Mouse (Mus musculus) spleen, postnatal 14 days (tissue): ENCODE results near the gene Washc4.
"Not testable (repeated sequence)": the region's sequence is repeated elsewhere in the genome, so short reads cannot be mapped to it uniquely, and the experiment has no call there.

Experiments used
- DNase-seq, 2 experiments: peaks; one replicate each; pipeline ENCODE4 v3.0.0; 2021 to 2022; ENCODE audit warnings: low spot score in 2 of 2

The Washc4 gene

DNA sequence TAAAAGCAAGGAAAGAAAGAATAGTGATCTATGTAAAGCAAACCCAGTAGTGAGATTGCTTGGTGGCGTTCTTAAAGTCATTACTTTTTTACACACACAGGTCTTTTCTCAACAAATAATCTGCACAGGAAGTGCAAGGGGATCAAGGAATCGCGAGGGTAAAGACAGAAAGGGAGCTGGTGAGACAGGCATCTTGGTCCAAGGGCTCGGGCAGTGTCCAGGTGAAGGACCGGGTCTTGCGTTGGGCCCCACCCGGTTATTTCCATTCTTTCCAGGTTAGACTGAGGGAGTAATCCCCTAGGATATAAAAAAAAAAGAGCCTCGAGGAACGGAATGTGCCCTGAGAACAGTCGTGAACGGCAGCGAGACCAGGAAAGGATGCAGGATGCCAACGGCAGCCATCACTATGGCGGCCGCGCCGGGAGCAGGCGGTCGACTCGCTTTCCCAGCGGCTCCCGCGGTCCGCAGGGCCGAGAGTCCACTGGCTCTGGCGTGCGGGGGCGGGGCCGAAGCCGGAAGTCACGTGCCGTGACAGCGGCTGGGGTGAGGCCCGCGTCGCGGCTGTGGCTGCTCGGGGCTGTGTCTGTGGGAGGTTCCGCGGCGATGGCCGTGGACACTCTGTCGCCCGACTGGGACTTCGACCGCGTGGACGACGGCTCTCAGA lies at the start of gene Washc4:
TSS of gene Washc4 (plus strand) at position 314 of the 664 bp plus-strand sequence.
- DNase-seq: peak; percentile 83 to 92

DNA sequence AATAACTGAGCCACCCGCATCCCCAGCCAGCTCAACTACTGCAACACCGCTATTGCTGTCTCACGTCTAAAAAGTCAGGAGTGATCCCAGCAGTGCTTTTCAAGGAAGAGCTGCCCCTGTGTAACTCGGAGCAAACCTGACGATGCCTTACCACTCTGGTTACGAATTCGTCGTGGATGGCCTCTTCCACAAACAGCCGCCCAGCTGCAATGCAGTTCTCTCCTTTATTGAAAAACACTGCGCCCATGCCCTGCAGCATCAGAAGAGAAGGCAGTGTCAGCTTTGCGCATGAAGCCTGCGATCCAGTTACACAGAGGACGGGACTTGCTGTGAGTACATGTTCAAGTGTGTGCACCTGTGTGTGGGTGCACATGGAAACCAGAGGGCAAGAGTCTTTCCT lies 46.2 kb upstream of the Washc4 start:
- no peak for DNase-seq

DNA sequence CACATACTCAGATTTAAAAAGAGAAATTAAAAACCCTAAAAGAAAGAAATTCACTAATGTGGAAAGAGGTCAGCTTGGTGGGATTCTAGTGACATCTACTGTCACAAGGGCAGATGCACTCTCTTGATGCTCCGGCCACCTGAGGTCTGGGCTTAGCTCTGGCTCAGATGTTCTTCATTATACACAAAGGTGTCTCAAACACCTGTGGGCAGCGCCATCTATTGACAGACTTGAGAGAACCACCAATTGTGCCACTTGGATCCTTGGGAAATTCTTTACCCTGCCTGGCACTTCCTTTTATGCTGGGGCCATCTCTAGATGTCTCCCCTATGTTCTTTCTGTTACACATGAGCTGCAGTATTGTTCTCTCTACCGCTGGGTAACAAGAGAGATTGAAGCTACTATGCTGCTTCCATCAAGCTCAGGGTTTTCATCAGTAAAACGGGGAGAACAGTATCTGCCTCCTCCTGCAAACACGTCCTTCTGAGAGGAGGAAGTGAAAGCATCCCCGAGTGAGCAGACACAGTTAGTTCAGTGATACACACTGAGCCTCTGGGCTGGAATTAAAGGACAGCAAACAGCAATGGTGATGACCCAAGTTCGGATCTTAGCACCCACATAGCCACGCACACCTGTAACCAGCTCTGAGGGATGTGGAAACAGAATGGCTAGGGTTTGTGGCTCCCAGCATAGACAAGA lies 34.4 kb upstream of the Washc4 start:
- DNase-seq: peak in 1 of 2 experiments; percentile 17

DNA sequence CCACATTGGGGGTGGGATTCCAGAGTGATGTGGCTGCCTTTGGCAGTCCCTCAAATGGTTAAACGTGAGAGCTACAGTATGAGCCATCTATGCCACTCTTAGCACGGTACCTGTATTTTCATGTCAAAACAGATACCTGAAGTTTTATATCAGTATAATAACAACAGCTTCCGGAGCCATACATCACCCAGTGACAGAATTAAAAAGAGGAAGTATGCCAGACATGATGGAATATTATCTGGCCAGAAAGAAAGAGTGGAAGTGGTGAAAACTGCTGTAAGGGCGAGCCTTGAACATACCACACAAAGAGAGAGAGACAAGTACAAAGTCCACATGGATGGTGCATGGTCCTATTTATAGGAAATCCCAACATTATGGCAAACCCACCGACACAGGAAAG lies 32.2 kb upstream of the Washc4 start:
- DNase-seq: no peak

DNA sequence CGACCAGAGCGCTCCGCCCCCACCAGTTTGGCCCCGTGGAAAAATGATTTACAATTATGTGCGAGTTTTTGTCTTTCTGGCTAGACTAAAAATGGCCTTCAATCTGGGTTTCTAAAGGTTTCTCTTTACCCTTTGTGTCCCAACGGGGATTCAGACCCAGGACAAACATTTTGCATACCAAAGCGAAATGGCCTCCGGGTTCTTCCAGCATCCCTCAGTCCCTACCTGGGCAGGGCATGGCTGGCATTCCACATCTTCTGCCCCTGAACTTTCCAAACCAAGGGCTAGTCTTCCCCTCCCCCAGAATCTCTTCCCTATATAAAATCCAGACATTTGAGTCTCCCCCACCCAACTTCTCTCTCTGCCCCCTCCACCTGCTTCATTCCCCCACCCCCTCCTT lies 29.8 kb upstream of the Washc4 start:
- DNase-seq: no peak

DNA sequence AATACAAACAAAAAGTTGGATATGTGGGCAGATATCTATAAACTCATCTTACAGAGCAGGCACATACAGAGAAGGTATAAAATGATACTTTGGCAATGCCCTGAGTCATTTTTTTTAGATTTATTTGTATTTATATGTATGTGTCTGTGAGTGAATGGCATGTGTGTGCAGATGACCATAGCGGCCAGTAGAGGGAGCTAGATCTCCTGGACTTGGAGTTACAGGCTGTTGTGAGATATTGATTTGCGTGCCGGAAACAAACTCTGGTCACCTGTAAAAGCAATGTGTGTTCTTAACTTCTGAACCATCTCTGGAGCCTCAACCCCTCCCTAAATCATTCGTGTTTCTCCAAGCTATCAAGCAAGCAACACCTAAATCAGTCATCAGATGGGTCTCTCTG lies 22.6 kb upstream of the Washc4 start:
- no peak for DNase-seq

DNA sequence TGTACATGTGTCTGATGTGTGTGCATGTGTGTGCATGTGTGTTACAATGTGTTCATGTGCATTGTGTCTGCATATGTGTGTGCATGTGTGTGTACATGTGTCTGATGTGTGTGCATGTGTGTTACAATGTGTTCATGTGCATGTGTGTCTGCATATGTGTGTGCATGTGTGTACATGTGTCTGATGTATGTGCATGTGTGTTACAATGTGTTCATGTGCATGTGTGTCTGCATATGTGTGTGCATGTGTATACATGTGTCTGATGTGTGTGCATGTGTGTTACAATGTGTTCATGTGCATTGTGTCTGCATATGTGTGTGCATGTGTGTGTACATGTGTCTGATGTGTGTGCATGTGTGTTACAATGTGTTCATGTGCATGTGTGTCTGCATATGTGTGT lies 19.3 kb upstream of the Washc4 start:
- DNase-seq: not testable (repeated sequence)

DNA sequence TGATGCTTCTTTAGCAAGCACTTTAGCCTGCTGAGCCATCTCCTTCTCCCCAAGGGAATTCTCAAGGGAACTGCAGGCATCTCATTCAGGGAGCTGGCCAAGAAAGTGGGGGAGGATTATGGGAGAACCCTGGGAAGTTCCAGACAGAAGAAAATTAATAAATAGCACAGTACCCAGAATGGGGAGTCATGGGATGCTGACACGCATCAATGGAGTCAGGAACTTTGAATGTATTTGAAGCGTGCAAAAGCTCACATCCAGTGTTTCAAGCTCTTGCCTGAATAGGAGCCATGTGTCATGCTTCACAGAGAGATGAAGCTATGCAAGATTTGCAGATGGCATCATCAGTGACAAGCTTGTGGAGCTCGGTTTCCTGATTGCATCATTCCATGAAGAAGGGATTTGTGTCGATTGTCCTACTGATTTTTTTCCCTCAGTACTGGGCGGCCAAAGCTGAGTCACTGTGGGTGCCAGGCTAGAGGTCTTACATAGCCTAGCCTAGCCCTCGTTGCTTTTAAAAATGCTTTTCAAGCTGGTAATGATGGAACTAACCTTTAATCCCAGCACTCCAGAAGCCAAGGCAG lies 13.1 kb upstream of the Washc4 start:
- DNase-seq: no peak

DNA sequence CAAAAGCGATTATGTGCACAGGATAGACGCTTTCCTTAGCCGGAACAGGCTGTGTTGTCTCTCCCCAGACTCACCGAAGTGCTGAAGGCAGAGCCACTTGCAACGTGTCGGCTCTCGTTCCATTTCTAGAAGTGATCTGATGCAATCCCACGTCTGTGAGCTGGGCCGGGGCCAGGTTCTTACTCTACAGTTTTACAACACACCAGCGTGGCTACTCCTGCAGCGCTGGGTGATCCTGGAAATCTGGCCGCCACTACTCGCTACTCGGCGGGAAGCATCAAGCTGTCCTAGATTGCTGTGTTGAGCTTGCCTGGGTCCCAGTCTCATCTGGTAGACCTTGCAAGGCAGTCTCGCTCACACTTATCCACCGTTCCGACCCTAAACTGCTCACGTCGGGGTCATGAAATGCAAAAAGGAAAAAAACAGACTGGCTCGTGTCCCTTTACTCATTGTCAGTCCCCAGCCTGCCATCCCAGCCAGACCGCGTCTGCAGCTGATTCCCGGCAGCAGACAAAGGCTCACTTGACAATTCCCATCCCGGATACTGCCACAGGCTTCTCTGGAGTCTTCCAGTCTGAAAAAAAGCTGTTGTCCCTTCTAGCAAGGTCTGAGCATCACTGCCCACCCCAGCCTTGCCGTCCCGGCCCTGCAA lies 10.2 kb upstream of the Washc4 start:
- DNase-seq: no peak

DNA sequence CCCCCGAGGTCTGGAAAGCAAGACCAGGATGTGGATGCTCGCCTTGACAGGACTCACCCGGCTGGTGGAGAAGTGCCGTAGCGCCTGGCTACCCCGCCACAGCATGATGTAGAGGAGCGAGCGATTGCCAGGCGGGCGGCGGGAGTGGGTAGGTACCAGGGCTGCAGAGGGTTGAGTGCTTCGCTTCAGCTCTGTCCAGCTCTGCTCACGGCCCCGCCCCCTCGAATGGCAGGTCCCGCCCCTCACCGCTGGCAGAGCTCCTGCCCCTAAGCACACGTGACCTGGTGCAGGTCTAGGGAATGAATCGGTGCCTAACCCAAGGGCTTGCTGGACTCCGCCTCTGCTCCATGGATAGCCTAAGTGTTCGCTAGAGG lies 9.7 kb upstream of the Washc4 start, which contains the start of gene Aldh1l2:
TSS of gene Aldh1l2 (minus strand) at position 231 of the 374 bp plus-strand sequence.
- DNase-seq: peak in 1 of 2 experiments; percentile 15

DNA sequence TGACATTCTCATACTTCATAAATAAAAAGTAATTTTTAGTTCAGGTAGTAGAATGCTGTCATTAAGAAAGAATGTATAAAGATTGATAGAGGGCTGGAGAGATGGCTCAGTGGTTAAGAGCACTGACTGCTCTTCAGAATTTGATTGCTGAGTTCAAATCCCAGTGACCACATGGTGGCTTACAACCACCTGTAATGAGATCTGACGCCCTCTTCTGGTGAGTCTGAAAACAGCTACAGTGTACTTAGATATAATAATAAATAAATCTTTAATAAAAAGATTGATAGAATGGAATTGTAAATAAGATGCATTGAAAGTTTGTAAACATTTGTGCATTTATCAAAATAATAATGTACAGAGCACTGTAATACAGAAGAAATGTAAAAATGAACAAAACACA lies 7.1 kb upstream of the Washc4 start:
- no peak for DNase-seq

DNA sequence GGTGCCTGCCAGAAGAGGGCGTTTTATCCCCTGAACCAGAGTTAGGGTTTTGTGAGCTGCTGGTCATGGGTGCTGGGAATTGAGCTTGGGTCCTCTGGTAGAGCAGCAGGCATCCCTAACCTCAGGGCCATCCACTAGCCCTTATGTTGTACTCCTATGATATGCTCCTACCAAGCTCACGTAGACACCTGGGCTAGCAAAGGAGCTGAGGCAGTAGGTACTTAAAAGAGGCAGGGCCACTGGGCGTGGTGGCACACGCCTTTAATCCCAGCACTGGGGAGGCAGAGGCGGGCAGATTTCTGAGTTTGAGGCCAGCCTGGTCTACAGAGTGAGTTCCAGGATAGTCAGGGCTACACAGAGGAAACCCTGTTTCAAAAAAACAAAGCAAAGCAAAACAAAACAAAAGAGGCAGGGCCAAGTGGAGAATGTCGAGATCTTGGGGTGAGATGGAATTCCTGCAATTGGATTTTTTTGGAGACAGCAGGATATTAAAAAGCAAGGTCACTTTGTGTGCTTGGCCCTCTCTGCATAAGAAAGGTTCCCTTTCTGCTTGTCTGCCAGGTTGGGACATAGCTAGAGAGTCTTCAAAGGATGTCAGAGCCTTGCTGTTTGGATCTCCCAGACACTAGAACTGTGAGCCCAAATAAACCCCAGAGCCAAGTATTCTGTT lies 4.1 kb upstream of the Washc4 start:
- DNase-seq: no peak

DNA sequence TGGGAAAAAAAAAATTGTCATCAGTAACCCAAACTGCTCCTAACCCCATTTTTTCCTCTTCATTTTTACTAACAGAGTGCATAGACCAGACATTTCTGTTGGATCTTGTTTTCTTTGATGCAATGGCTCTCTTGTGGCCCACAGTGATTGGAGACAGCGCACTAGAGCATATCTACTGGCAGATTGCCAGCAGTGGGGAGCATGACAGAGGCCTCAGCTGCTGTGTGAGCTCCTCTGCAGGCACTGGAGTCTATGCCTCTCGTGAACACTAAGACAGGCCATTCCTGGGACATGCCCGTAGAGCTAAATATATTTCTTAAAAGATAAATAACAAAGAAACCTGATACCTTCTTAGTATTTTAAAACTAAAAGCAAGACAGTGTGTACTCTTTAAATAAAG lies 3.5 kb upstream of the Washc4 start:
- DNase-seq: no peak

DNA sequence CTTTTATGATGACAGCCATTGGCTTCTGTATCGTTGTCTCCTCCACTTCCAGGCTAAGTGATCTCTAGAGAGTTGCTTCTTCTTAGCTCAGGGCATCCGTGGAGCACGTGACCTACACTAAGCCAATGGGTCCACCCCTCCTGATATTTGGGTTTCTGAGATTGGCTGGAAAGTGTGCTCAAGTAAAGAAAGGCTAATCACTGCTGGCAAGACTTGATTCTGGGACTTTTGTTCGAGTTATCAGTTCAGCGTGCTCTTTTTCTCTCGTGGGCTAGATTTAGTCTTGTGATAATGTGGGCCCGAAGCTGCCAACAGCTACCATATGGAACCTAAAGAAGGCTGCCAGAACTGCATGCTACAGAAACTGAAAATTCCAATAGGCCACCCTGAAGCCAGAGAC lies 1.3 kb upstream of the Washc4 start:
- no peak for DNase-seq

DNA sequence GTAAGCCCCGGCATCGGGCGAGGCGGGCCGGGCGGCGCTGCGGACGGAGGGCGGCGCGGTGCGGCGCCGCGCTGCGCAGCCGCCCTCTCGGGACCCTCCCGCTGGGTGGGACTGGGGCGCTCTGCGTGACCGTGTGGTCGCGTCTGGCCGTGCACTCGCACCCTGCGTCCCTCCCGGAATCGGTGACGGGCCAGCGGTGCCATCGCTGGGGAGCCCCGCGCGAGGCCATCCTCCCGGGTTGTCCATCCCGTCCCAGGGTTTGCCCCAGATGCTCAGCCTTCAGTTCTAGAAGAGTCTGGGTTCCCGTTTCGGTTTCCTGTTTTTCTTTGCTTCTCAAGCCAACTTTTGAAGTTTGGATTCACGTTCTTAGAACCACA lies 539 bp downstream of the Washc4 start:
- DNase-seq: no peak

DNA sequence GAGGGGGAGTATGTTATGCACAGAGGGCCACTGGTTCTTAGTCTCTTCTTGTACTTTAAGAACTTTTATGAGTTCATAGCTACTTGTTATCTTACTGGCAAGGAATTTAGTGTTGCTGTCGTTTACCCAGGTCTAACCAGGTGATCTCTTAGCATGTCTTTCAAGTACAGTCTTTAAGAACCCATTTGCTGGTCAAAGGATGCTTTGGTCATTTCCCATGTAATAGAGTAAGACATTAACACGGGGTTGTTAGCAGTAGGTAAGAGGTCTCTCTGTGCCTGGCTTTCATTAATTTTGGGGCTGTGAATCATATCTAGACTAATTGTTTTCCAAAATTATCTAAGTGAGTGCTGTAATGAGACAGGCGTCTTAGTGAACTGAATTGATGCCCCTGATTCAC lies 1.8 kb downstream of the Washc4 start:
- DNase-seq: no peak

DNA sequence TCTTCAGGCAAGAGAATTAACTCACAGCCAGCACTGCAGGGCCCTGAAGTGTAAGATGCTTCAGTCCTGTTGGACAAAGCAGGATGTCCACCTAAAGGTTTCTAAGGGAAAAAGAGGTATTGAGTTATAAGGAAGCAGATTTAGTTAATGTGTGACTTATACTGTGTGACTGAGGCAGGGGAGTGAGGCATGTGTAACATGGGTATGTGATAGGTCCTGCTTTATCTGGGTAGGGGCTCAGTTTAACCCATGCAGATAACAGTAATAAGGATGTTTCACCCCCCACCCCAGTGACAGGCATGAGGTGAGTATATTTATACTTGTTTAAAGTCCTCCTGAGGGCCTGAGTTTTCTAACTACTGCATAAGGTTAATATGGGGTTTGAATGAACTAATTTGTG lies 19.5 kb downstream of the Washc4 start:
- no peak for DNase-seq

DNA sequence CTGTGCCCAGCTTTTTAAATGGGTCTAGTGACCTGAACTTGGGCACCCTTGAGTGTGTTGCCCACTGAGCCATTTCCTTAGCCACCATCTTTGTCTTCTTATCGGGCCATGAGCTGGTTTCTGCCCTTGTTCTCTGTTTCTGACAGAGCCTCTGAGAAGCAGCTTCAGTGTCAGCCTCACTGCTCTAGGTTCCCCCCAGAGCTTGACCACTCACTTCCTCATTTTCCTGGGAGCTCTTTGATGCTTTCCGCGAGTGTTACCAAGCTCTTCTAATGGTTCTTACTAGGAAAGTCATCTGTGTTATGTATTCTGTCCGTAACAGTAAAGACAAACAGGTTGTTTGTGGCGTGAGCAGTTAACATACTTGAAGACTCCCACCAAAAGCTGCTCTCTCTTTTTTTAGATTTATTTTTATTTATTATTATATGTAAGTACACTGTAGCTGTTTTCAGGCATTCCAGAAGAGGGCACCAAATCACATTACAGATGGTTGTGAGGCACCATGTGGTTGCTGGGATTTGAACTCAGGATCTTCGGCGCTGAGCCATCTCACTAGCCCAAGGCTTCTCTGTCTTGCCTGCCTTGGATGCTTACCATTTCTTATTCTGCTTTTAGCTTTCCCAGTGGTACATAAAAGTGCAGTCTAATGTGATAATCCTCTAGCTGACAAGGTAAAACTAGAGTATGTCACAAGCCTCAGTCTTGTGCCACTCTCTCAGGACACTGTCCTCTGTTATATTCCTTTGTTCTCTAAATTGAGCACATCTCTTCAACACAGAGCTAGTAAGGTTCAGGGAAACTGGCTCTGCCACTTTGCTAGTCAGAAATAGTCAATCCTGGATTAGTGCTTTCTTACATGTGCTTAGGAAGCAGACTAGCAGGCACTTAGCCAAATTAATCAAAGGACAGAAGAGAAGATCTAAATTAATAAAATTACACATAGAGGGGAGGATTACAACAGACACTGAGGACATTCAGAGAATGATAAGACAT lies 22.2 kb downstream of the Washc4 start:
- no peak for DNase-seq

DNA sequence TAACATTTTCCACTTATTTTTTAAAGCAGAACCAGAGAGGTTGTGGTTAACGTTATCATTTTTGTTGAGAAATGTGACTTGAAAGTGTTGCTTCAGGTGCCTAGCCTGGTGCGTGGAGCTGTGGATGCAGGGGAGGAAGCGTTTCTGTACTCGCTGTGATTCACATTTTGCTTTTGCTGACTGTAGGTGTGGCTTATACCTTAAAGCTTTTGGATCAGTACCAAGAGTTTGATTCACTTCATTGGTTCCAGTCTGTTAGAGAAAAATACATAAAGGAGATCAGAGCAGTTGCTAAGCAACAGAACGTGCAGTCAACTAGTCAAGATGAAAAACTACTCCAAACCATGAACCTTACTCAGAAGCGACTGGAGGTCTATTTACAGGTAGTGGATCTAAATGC lies 47.2 kb downstream of the Washc4 start:
- no peak for DNase-seq

DNA sequence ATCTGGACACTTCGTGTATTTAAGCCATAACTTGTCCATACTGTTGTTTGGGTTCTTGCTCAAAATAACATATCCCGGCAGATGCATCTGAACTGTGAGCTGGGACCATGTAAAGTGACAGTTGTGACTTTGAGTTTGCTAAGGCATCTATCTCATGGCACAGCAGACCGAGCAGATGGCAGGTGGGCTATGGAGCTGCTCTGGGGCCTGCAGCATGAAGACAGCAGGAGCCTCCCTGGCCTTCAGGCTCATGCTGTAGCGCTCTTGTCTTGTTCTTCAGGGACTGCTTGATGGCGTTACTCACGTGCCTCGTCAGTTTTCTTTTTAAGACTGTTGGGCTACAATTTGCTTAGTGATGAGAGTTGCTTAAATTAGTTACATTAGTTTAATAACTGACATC lies 49.1 kb downstream of the Washc4 start:
- DNase-seq: no peak

DNA sequence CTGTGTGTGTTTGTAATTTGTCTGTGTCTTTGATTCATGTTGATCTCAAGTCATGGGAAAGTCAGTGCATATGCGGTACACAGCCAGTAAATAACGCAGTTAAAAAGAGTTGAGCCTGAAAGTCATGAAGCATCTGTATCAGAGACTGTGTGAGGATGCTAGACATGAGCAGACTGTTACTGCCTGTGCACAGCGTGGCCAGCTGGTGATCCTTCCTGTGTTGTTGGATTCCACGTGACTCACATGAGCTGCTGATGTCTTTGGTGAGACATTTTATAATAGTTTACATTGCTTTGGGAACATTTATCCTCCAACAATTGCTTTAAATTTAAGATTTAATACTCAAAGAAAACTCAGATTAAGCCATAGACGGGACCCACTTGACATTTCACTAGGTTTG lies 51.0 kb downstream of the Washc4 start:
- no peak for DNase-seq
